34 mouse cellular contexts compared by ENCODE assay signal in genomic region chr11:66946521-66946920, GRCm38 (mm10). TPM values are rescaled to one million over a fixed set of nuclear protein-coding genes. Genes with fewer than 3 reads are reported as not detected.
DNase-seq lines count a peak whose midpoint lies in the region; ATAC-seq lines count a peak whose summit lies in the region.
"Had no signal": no experiment of that assay in that cellular context is flagged by ENCODE, and none has a peak within 500 bp of the region (broad histone marks: within the 10 kb centered on the region; RNA-seq: fewer than 3 reads in every experiment).

No protein-coding gene starts in this region.

- no peak overlapping the region for H3K4me2 ChIP-seq in lung, embryonic 16.5 days (ENCODE audit: low read depth, low read length)
- no peak overlapping the region for H3K4me2 ChIP-seq in intestine, embryonic 16.5 days (ENCODE audit: low read depth, low read length)
- H3K4me2 ChIP-seq in stomach, embryonic 15.5 days = no peak overlapping the region
- H3K4me2 ChIP-seq: forebrain, embryonic 13.5 days; heart, embryonic 13.5 days; hindbrain, embryonic 13.5 days had no signal

- H3K4me1 ChIP-seq in lung, embryonic 16.5 days (replicated peaks; ENCODE audit: control insufficient read depth, insufficient read depth, low read length) = no peaks in the 10 kb centered on the region
- no peaks in the 10 kb centered on the region for H3K4me1 ChIP-seq in intestine, embryonic 16.5 days (ENCODE audit: control insufficient read depth, insufficient read depth, low read length)
- no peaks in the 10 kb centered on the region for H3K4me1 ChIP-seq in stomach, embryonic 15.5 days
- H3K4me1 ChIP-seq: forebrain, embryonic 10.5 days; forebrain, embryonic 13.5 days; heart, embryonic 13.5 days; hindbrain, embryonic 10.5 days; hindbrain, embryonic 13.5 days had no signal

- no peak for ATAC-seq in lung, embryonic 16.5 days (ENCODE audit: low read depth)
- ATAC-seq in intestine, embryonic 16.5 days = peak; percentile 77
- peak; percentile 35; the same call in 1 of the 2 replicates for ATAC-seq in stomach, embryonic 15.5 days (ENCODE audit: insufficient read depth, low FRiP score, low read depth)
- ATAC-seq: CD4-positive, CD25-positive, alpha-beta regulatory T cell, adult 4 months; forebrain, embryonic 13.5 days; forebrain, embryonic 16.5 days; hindbrain, embryonic 16.5 days; Patski had no signal

- no peak overlapping the region for H3K9ac ChIP-seq in lung, embryonic 16.5 days (ENCODE audit: low read length)
- no peak overlapping the region for H3K9ac ChIP-seq in intestine, embryonic 16.5 days (ENCODE audit: low read depth, low read length)
- no peak overlapping the region for H3K9ac ChIP-seq in stomach, embryonic 15.5 days
- H3K9ac ChIP-seq: forebrain, embryonic 13.5 days; heart, embryonic 13.5 days; hindbrain, embryonic 13.5 days had no signal

- H3K9me3 ChIP-seq in lung, embryonic 16.5 days (ENCODE audit: control insufficient read depth, low read length) = no peaks in the 10 kb centered on the region
- no peaks in the 10 kb centered on the region for H3K9me3 ChIP-seq in intestine, embryonic 16.5 days (ENCODE audit: control insufficient read depth, low read length)
- no peaks in the 10 kb centered on the region for H3K9me3 ChIP-seq in stomach, embryonic 15.5 days
- H3K9me3 ChIP-seq: forebrain, embryonic 10.5 days; forebrain, embryonic 13.5 days; heart, embryonic 10.5 days; hindbrain, embryonic 10.5 days; hindbrain, embryonic 13.5 days had no signal

- H3K36me3 ChIP-seq in lung, embryonic 16.5 days (ENCODE audit: control insufficient read depth, insufficient read depth, low read length) = no peaks in the 10 kb centered on the region
- no peaks in the 10 kb centered on the region for H3K36me3 ChIP-seq in intestine, embryonic 16.5 days (ENCODE audit: control insufficient read depth, insufficient read depth, low read length)
- H3K36me3 ChIP-seq in stomach, embryonic 15.5 days = no peaks in the 10 kb centered on the region
- H3K36me3 ChIP-seq: forebrain, embryonic 10.5 days; heart, embryonic 10.5 days; heart, embryonic 13.5 days; hindbrain, embryonic 10.5 days; hindbrain, embryonic 13.5 days had no signal

- intact Hi-C loops in heart, postnatal 10 days (cut with DNase I) = no loop called here

- 0 out of 2 replicates have a peak overlapping the region, but pooled peaks have one; percentile 12 for H3K27ac ChIP-seq in lung, embryonic 16.5 days (ENCODE audit: low read length)
- H3K27ac ChIP-seq in intestine, embryonic 16.5 days (ENCODE audit: low read length) = peak overlapping the region; percentile 48
- H3K27ac ChIP-seq in stomach, embryonic 15.5 days = peak overlapping the region; percentile 44; the same call in 1 of the 2 replicates
- H3K27ac ChIP-seq: forebrain, embryonic 10.5 days; forebrain, embryonic 13.5 days; heart, adult 2 months; heart, embryonic 10.5 days; heart, embryonic 13.5 days; hindbrain, embryonic 10.5 days; hindbrain, embryonic 13.5 days had no signal

- 46% methylated on average over 6 of the region's 6 CpGs for WGBS in lung, embryonic 16.5 days
- 53% methylated on average over 6 of the region's 6 CpGs for WGBS in intestine, embryonic 16.5 days
- WGBS in stomach, embryonic 15.5 days = 60% methylated on average over 6 of the region's 6 CpGs

- no peak for DNase-seq in lung, adult 18-20 months
- no peak for DNase-seq in heart, postnatal 4 days
- DNase-seq in heart, postnatal 10 days = no peak
- DNase-seq in layer of hippocampus, postnatal 10 days (ENCODE audit: low spot score in 2 of 2) = no peak
- DNase-seq: adrenal gland, postnatal 10 days; adrenal gland, postnatal 36 days; cerebellum, adult 18-20 months; cerebellum, adult 9-10 months; cerebellum, postnatal 14 days; gastrocnemius, postnatal 10 days; gastrocnemius, postnatal 36 days; heart, adult 2 months had no signal

- H3K4me3 ChIP-seq in lung, embryonic 16.5 days (ENCODE audit: low read length) = no peak overlapping the region
- no peak overlapping the region for H3K4me3 ChIP-seq in intestine, embryonic 16.5 days (ENCODE audit: low read length)
- no peak overlapping the region for H3K4me3 ChIP-seq in stomach, embryonic 15.5 days (replicated peaks)
- H3K4me3 ChIP-seq: forebrain, embryonic 10.5 days; forebrain, embryonic 13.5 days; heart, adult 2 months; heart, embryonic 10.5 days; heart, embryonic 13.5 days; hindbrain, embryonic 10.5 days; hindbrain, embryonic 13.5 days had no signal

- H3K27me3 ChIP-seq in lung, embryonic 16.5 days (ENCODE audit: control insufficient read depth, insufficient read depth, low read depth, low read length) = no peaks in the 10 kb centered on the region
- H3K27me3 ChIP-seq in intestine, embryonic 16.5 days (replicated peaks; ENCODE audit: control insufficient read depth, insufficient read depth, low read length) = no peaks in the 10 kb centered on the region
- no peaks in the 10 kb centered on the region for H3K27me3 ChIP-seq in stomach, embryonic 15.5 days (replicated peaks)
- H3K27me3 ChIP-seq: forebrain, embryonic 13.5 days; heart, embryonic 13.5 days; hindbrain, embryonic 13.5 days; Patski had no signal

RNA-seq across cellular contexts. Expression of gene Tmem238l, which starts 9.9 kb away (rescaled TPM):
- polyA plus RNA-seq in lung, embryonic 16.5 days (2015; fragmentation: Nextera tagmentation; extraction: Ambion mirVana) = not detected in 2 replicates
- polyA plus RNA-seq in intestine, embryonic 16.5 days (2015; fragmentation: Nextera tagmentation; extraction: Ambion mirVana) = 2.2 and 2.8 TPM in 2 replicates
- polyA plus RNA-seq in stomach, embryonic 15.5 days (2015; fragmentation: Nextera tagmentation; extraction: Ambion mirVana) = 0.57 and 0.77 TPM in 2 replicates
- total RNA-seq in heart, postnatal 4 days (2021) = under 1 TPM; 0.34 to 0.52 TPM
- under 1 TPM; 0.34 to 0.55 TPM for total RNA-seq in heart, postnatal 10 days (2021)
- not detected for total RNA-seq in layer of hippocampus, postnatal 10 days (2021)
- total RNA-seq: adrenal gland, adult 18-20 months; adrenal gland, postnatal 10 days; adrenal gland, postnatal 36 days; ES-E14; gastrocnemius, adult 18-20 months; gastrocnemius, postnatal 10 days; gastrocnemius, postnatal 36 days; granulocyte monocyte progenitor cell, adult 5-6 weeks; heart, adult 2 months; heart, postnatal 25 days had no signal
- polyA plus RNA-seq: C2C12; CD4-positive, CD25-positive, alpha-beta regulatory T cell, adult 4 months; embryonic facial prominence, embryonic 11.5 days; embryonic facial prominence, embryonic 14.5 days; forebrain, embryonic 10.5 days; forebrain, embryonic 13.5 days; forebrain, embryonic 16.5 days; heart, adult 2 months; heart, embryonic 10.5 days; heart, embryonic 16.5 days; hindbrain, embryonic 10.5 days; hindbrain, embryonic 13.5 days; hindbrain, embryonic 16.5 days; Patski had no signal

RNA-seq across cellular contexts. Expression of gene Pirt, which starts 34.7 kb away (rescaled TPM):
- 0.94 and 0.99 TPM in 2 replicates for polyA plus RNA-seq in lung, embryonic 16.5 days (2015; fragmentation: Nextera tagmentation; extraction: Ambion mirVana)
- polyA plus RNA-seq in intestine, embryonic 16.5 days (2015; fragmentation: Nextera tagmentation; extraction: Ambion mirVana) = 6.7 and 6.8 TPM in 2 replicates
- 4.9 and 5.6 TPM in 2 replicates for polyA plus RNA-seq in stomach, embryonic 15.5 days (2015; fragmentation: Nextera tagmentation; extraction: Ambion mirVana)
- total RNA-seq in heart, postnatal 4 days (2021) = 10 to 100 TPM; 32.0 to 36.6 TPM
- 10 to 100 TPM; 23.7 to 29.9 TPM for total RNA-seq in heart, postnatal 10 days (2021)
- total RNA-seq in layer of hippocampus, postnatal 10 days (2021) = 1 to 10 TPM; 1.3 to 1.4 TPM
- total RNA-seq: granulocyte monocyte progenitor cell, adult 5-6 weeks had no signal
- polyA plus RNA-seq: C2C12; CD4-positive, CD25-positive, alpha-beta regulatory T cell, adult 4 months; Patski had no signal

Comparison
In these comparisons a context has a peak if more than half of its experiments do, and no peak if none do; other contexts are left out.
1. RNA of gene Pirt, which starts 34.7 kb away (total RNA-seq): 32.0 to 36.6 TPM in heart, postnatal 4 days and 23.7 to 29.9 TPM in heart, postnatal 10 days; 1.3 to 1.4 TPM in layer of hippocampus, postnatal 10 days; every median in the first group is over 10 times any median in the second.
2. Peak in every context shown above with its lines, with median percentiles within 50 percentile points of each other: H3K27ac ChIP-seq.